Mouse (Mus musculus) bone marrow, adult 2 months (tissue): ENCODE results near the gene Zfp28.

Experiments
- CTCF ChIP-seq: fragments of 200-500 bp; IDR thresholded peaks from 2 replicates; pipeline ENCODE4 v1.5.1; 2011; ENCODE audit warnings: low read length, control low read depth; ENCODE audit not compliant: control insufficient read depth, insufficient read depth
- POLR2A ChIP-seq: fragments of 200-500 bp; IDR thresholded peaks from 2 replicates; pipeline ENCODE4 v1.6.1; 2011; ENCODE audit warnings: low read depth, mild to moderate bottlenecking, control low read depth, low read length, borderline replicate concordance; ENCODE audit not compliant: control insufficient read depth

GRCm38 (mm10) chr7:6419894-6420293, 36.8 kb downstream of the Zfp28 start:
- TF ChIP-seq CTCF, result no peak
- TF ChIP-seq POLR2A, result no peak
